Mouse (Mus musculus): ENCODE data around the gene Surf1. TPM values are rescaled to one million over a fixed set of nuclear protein-coding genes. Genes with fewer than 3 reads are reported as not detected.

Gene Surf1
- total RNA-seq (2021) = 109 and 117 TPM in 2 replicates
- long read RNA-seq, transcript Surf1-201 (9 exons, 1,173 nt) = major isoform, 30 of 55 reads
- long read RNA-seq, transcript Surf1-209 (9 exons, 1,151 nt) = minor isoform, 7 of 55 reads
- long read RNA-seq, partial matches to known transcripts = 5 of 55 reads
- long read RNA-seq, other reads (novel, unspliced or antisense) = 13 of 55 reads

- peak; percentile 80 for DNase-seq
Measured at GRCm38 (mm10) chr2:26915927-26916728, at the start of gene Surf1, which contains the start of gene Surf2. TSS of gene Surf1 (minus strand) at chr2:26916530. TSS of gene Surf2 (plus strand) at chr2:26916367.

DNA sequence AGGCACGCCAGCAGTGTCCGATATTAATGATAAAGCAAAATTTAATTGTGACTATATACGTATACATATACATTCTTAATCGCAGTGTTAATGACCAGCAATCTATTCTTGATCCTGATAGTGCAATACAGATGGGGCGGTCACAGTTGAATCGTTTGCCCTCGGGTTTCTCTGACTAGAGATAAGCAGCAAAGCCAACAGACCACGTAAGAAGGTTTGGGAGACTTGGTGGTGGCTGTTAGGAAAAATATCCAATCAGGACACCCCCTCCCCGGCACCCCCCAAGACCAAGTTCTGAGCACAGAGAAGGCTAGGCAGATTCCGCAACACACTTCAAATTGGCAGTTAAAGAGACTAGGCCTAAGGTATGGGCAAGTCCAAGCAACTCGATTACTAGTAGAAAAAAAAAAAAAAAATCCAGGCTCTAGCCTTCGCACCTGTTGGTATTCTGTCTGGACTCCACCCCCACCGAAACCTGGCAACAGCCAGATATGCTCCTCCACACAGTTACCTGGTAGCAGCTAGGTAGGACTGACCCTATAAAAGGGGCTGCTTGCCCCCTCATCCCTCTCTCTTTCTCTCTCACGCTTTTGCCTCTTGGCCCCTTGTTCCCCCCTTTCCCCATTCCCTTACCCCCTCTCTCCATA, 48.5 kb upstream of the Surf1 start:
- no peak for DNase-seq

- peak; percentile 94 for DNase-seq
Measured at GRCm38 (mm10) chr2:26963923-26964723, 47.8 kb upstream of the Surf1 start, which contains the start of gene Rexo4. TSS of gene Rexo4 (minus strand) at chr2:26964386.

- no peak for DNase-seq
Measured at GRCm38 (mm10) chr2:26960756-26961155, 44.4 kb upstream of the Surf1 start.

GRCm38 (mm10) chr2:26957488-26957859, 41.1 kb upstream of the Surf1 start:
- no peak for DNase-seq

GRCm38 (mm10) chr2:26956811-26957487, 40.6 kb upstream of the Surf1 start:
- no peak for DNase-seq

- no peak for DNase-seq
Measured at GRCm38 (mm10) chr2:26954735-26955395, 38.5 kb upstream of the Surf1 start.

GRCm38 (mm10) chr2:26952866-26953265, 36.5 kb upstream of the Surf1 start:
- no peak for DNase-seq

DNA sequence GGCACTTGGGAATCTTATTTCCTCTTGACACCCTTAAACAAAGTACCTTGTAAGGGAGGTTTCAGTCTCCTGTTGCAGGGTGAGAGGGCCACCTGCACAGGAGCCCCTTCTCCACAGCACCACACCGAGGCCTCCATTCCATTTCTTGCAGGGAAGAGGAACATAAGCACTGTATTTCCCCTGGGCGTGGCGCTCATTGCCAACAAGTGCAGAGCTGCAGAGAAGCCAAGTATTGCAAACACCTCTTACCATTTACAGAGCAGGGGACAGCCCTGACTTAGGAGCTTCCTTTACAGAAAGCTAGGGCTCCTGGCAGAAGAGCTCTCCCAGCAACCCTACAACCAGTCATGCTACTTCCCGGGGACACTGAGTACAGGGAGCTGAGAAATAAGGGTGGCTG, 35.9 kb upstream of the Surf1 start:
- no peak for DNase-seq

- DNase-seq = peak; percentile 16
Measured at GRCm38 (mm10) chr2:26951346-26951905, 35.1 kb upstream of the Surf1 start.

DNA sequence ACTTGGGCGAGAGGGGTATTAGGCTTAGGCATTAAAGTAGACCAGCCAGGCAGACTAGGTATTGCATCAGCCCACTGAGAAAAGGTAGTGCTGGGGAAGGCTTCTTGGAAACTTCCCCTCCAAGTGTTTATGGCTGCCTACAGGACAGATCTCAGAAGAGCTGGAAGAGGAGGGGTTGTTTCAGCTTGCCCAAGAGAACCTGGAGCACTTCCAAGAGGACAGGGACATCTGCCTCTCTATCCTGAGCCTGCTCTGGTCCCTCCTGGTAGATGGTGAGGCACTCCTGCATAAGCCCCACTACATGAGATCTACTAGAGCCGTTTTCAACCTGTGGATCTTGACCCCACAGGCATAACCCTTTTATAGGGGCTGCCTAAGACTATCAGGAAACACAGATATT, 34.1 kb upstream of the Surf1 start:
- no peak for DNase-seq

GRCm38 (mm10) chr2:26943253-26943652, 26.9 kb upstream of the Surf1 start:
- DNase-seq = no peak

DNA sequence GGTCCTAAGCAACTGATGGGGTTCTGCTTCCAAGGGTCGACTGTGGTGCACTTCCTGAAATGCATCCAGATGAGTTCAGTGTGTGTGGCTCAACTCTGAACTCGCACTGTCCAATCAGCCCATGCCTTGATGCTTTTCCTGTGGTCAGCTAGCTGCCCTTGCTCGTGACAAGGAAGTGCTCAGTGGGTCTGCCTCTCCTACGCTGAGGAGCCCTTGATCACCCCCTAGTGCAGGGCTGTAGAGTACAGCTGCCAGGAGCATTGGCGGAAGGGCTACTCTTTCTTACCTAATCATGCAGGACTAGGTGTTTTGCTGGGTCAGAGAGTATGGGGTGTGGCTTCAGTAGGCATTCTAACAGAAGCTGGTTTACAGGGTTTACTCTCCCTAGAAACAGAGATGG, 25.2 kb upstream of the Surf1 start:
- no peak for DNase-seq

GRCm38 (mm10) chr2:26936425-26936824, 20.1 kb upstream of the Surf1 start:
- no peak for DNase-seq

GRCm38 (mm10) chr2:26935286-26935685, 19.0 kb upstream of the Surf1 start:
- no peak for DNase-seq

DNA sequence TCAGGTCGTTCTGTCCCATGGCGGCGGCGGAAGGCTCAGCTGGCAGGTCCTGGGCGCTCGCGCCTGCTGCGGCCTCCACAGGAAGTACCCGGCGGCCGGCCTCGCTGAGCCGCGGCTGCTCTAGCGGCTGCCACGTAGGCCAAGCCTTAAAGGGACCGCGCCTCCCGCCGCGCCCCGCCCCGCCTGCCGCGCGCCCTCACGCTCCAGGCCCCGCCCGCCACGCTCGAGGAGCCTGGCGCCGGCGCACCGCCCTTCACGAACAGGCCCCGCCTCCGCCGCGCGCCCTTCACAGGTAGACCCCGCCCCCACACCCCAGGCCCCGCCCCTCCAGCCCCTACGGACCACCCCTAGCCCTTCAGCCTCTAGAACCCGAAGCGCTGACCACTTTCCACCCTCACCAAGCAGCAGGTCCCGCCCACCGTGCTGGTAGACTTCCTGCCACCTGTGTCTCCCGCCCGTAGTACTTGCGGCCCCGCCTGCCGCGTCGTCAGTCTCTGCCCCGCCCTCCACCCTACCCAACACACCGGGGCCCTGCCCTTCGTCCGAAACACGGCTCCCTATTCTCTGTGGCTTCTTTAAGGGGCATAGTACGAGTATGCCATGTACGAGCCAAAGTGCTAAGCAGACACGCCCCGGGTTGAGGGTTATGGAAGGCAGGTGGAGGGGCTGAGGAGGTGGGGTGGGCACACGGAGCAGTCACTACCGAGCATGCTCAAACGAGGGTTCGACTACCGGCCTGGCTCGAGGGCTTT, 17.1 kb upstream of the Surf1 start, which contains the start of the genes Surf4 and Stkld1:
Gene Surf4, minus strand, starts transcription at position 625 of the 752 bp plus-strand sequence.
Gene Stkld1, plus strand, starts transcription at position 744 of the 752 bp plus-strand sequence.
- DNase-seq = peak; percentile 96

GRCm38 (mm10) chr2:26932473-26933303, 16.4 kb upstream of the Surf1 start:
- DNase-seq = no peak

DNA sequence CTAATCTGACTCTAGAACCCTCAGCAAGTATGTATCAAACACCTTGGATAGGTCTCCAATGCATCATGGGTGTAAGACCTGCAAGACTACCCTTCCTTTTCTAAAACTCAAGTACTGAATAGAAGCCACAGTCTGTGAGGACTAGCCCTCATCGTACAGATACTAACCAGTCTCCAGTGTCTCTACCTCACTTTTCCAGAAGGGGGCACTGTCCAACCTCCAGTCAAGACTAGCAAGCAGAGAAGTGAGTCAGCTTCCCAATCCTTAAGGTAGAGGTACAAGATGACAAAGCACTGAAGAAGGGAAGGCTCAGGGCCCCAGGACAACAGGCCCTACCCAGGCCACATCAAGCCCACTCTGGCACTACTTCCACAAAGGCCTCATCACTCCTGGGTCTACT, 14.1 kb upstream of the Surf1 start:
- peak; percentile 46 for DNase-seq
